Mouse (Mus musculus) large intestine, adult 2 months (tissue): ENCODE measurements at regions not wholly inside any gene's neighbourhood (a gene's known extent, or its start where the extent isn't known, plus 50 kb on each side); places are given as distances from the start of the nearest gene placed in this dataset.

Experiments used
- DNase-seq: peaks from one replicate; pipeline ENCODE4 v3.0.0-alpha.2; 2012; ENCODE audit warnings: low read depth, low spot score
- WGBS: fragments of 180-500 bp; shearing (Covaris S2); methylation state at CpG from one replicate; pipeline ENCODE4 v1.1.7; 2018; 5-methylcytosine and 5-hydroxymethylcytosine counted together

- 72% methylated on average over 6 of the region's 6 CpGs for WGBS
- no peak for DNase-seq
Observed at GRCm38 (mm10) chr1:137588304-137589300, 586.9 kb downstream of the Ptprc start.

GRCm38 (mm10) chr1:137587481-137588228 is 587.9 kb downstream of the Ptprc start:
- WGBS: 79% methylated on average over 12 of the region's 12 CpGs
- DNase-seq: no peak

GRCm38 (mm10) chr1:137584696-137585095 is 590.8 kb downstream of the Ptprc start:
- WGBS: 77% methylated on average over 6 of the region's 6 CpGs
- DNase-seq: no peak

- DNase-seq: no peak
- WGBS: 91% methylated on average over 13 of the region's 13 CpGs
Observed at GRCm38 (mm10) chr1:137584104-137584675, 591.3 kb downstream of the Ptprc start.

GRCm38 (mm10) chr1:137577639-137578038 is 597.9 kb downstream of the Ptprc start:
- WGBS: 84% methylated on average over 1 of the region's 1 CpGs
- DNase-seq: no peak

- WGBS: 81% methylated on average over 9 of the region's 9 CpGs
Observed at GRCm38 (mm10) chr1:137576174-137576573, 599.3 kb downstream of the Ptprc start.

GRCm38 (mm10) chr1:137575380-137575779 is 600.1 kb downstream of the Ptprc start:
- DNase-seq: no peak

More at GRCm38 (mm10) chr1:137576174-137576573, 599.3 kb downstream of the Ptprc start:
- no peak for DNase-seq

- WGBS: 58% methylated on average over 6 of the region's 6 CpGs
- no peak for DNase-seq
Observed at GRCm38 (mm10) chr1:137571905-137572865, 603.3 kb downstream of the Ptprc start.

GRCm38 (mm10) chr1:137571190-137571904 is 604.2 kb downstream of the Ptprc start:
- DNase-seq: no peak
- 45% methylated on average over 4 of the region's 4 CpGs for WGBS

GRCm38 (mm10) chr1:137567526-137567925 is 607.3 kb upstream of the Nr5a2 start:
- no peak for DNase-seq
- WGBS: 91% methylated on average over 1 of the region's 1 CpGs

- whole genome bisulfite sequencing: 60% methylated on average over 4 of the region's 4 CpGs
- DNase-seq: no peak
Observed at GRCm38 (mm10) chr1:137565573-137566048, 605.4 kb upstream of the Nr5a2 start.

- 78% methylated on average over 3 of the region's 3 CpGs for WGBS
- no peak for DNase-seq
Observed at GRCm38 (mm10) chr1:137561686-137562085, 601.4 kb upstream of the Nr5a2 start.

GRCm38 (mm10) chr1:137560389-137561268 is 600.4 kb upstream of the Nr5a2 start:
- DNase-seq: no peak
- 36% methylated on average over 11 of the region's 11 CpGs for WGBS

- no peak for DNase-seq
- WGBS: 85% methylated on average over 1 of the region's 1 CpGs
Observed at GRCm38 (mm10) chr1:137549659-137550058, 589.4 kb upstream of the Nr5a2 start.

GRCm38 (mm10) chr1:137545666-137546065 is 585.4 kb upstream of the Nr5a2 start:
- no peak for DNase-seq

GRCm38 (mm10) chr1:137543828-137544227 is 583.6 kb upstream of the Nr5a2 start:
- no peak for DNase-seq
- WGBS: 39% methylated on average over 3 of the region's 3 CpGs

GRCm38 (mm10) chr1:137541453-137541852 is 581.2 kb upstream of the Nr5a2 start:
- DNase-seq: no peak
- WGBS: 80% methylated on average over 9 of the region's 9 CpGs
